Mouse (Mus musculus): ENCODE results near the gene Atp6v1g2. TPM values are rescaled to one million over a fixed set of nuclear protein-coding genes. Genes with fewer than 3 reads are reported as not detected.

Gene Atp6v1g2
- polyA plus RNA-seq, 1 experiment from 2014 or later: 4.7 TPM

- no peak for ATAC-seq
- WGBS: 59% methylated on average over 1 of the region's 1 CpGs
- no peak overlapping the region for H3K9ac ChIP-seq (ENCODE audit: low read depth, low read length)
Measured at GRCm38 (mm10) chr17:35257378-35257777, 23.9 kb downstream of the Atp6v1g2 start.

GRCm38 (mm10) chr17:35257824-35258491 is 24.5 kb downstream of the Atp6v1g2 start:
- H3K27ac ChIP-seq (ENCODE audit: low read length): no peak overlapping the region

More at GRCm38 (mm10) chr17:35257378-35257777, 23.9 kb downstream of the Atp6v1g2 start:
- H3K4me3 ChIP-seq (ENCODE audit: low read length): no peak overlapping the region
- H3K4me2 ChIP-seq (ENCODE audit: low read depth, low read length): no peak overlapping the region
- no peaks in the 10 kb centered on the region for H3K27me3 ChIP-seq (replicated peaks; ENCODE audit: control insufficient read depth, insufficient read depth, low read length)
- H3K9me3 ChIP-seq (ENCODE audit: control insufficient read depth, low read length): no peaks in the 10 kb centered on the region
- no peaks in the 10 kb centered on the region for H3K4me1 ChIP-seq (ENCODE audit: control insufficient read depth, insufficient read depth, low read length)
- no peak overlapping the region for H3K27ac ChIP-seq (ENCODE audit: low read length)
- peaks cover 7% of the 10 kb centered on the region for H3K36me3 ChIP-seq (ENCODE audit: control insufficient read depth, insufficient read depth, low read length)

GRCm38 (mm10) chr17:35258492-35259478 is 25.3 kb downstream of the Atp6v1g2 start:
- no peak overlapping the region for H3K4me3 ChIP-seq (ENCODE audit: low read length)

More at GRCm38 (mm10) chr17:35257824-35258491, 24.5 kb downstream of the Atp6v1g2 start:
- no peak for ATAC-seq
- no peaks in the 10 kb centered on the region for H3K9me3 ChIP-seq (ENCODE audit: control insufficient read depth, low read length)
- H3K27me3 ChIP-seq (replicated peaks; ENCODE audit: control insufficient read depth, insufficient read depth, low read length): no peaks in the 10 kb centered on the region
- WGBS: 17% methylated on average over 17 of the region's 17 CpGs
- no peaks in the 10 kb centered on the region for H3K4me1 ChIP-seq (ENCODE audit: control insufficient read depth, insufficient read depth, low read length)
- peak overlapping the region; percentile 32 for H3K4me3 ChIP-seq (ENCODE audit: low read length)
- peaks cover 1% of the 10 kb centered on the region; the same call in 1 of the 2 replicates for H3K36me3 ChIP-seq (ENCODE audit: control insufficient read depth, insufficient read depth, low read length)
- H3K9ac ChIP-seq (ENCODE audit: low read depth, low read length): peak overlapping the region; percentile 43; the same call in 1 of the 2 replicates
- H3K4me2 ChIP-seq (ENCODE audit: low read depth, low read length): peak overlapping the region; percentile 48

GRCm38 (mm10) chr17:35259621-35260020 is 26.2 kb downstream of the Atp6v1g2 start:
- Histone ChIP-seq H3K9ac (ENCODE audit: low read depth, low read length) (no peak overlapping the region), H3K27me3 (replicated peaks; ENCODE audit: control insufficient read depth, insufficient read depth, low read length) (no peaks in the 10 kb centered on the region), H3K4me3 (ENCODE audit: low read length) (no peak overlapping the region), H3K4me1 (ENCODE audit: control insufficient read depth, insufficient read depth, low read length) (no peaks in the 10 kb centered on the region), H3K27ac (ENCODE audit: low read length) (0 out of 2 replicates have a peak overlapping the region, but pooled peaks have one; percentile 10), H3K4me2 (ENCODE audit: low read depth, low read length) (no peak overlapping the region), H3K9me3 (ENCODE audit: control insufficient read depth, low read length) (no peaks in the 10 kb centered on the region), H3K36me3 (ENCODE audit: control insufficient read depth, insufficient read depth, low read length) (no peaks in the 10 kb centered on the region)
- 67% methylated on average over 4 of the region's 4 CpGs for WGBS
- ATAC-seq: no peak

More at GRCm38 (mm10) chr17:35258492-35259478, 25.3 kb downstream of the Atp6v1g2 start:
- no peaks in the 10 kb centered on the region for H3K4me1 ChIP-seq (ENCODE audit: control insufficient read depth, insufficient read depth, low read length)
- ATAC-seq: no peak
- H3K27me3 ChIP-seq (replicated peaks; ENCODE audit: control insufficient read depth, insufficient read depth, low read length): no peaks in the 10 kb centered on the region
- H3K4me2 ChIP-seq (ENCODE audit: low read depth, low read length): peak overlapping the region; percentile 48
- no peak overlapping the region for H3K9ac ChIP-seq (ENCODE audit: low read depth, low read length)
- 52% methylated on average over 13 of the region's 14 CpGs for WGBS
- no peaks in the 10 kb centered on the region for H3K36me3 ChIP-seq (ENCODE audit: control insufficient read depth, insufficient read depth, low read length)
- 0 out of 2 replicates have a peak overlapping the region, but pooled peaks have one; percentile 10 for H3K27ac ChIP-seq (ENCODE audit: low read length)
- H3K9me3 ChIP-seq (ENCODE audit: control insufficient read depth, low read length): no peaks in the 10 kb centered on the region

GRCm38 (mm10) chr17:35261651-35262050 is 28.2 kb downstream of the Atp6v1g2 start:
- Histone ChIP-seq H3K27me3 (replicated peaks; ENCODE audit: control insufficient read depth, insufficient read depth, low read length) (no peaks in the 10 kb centered on the region), H3K36me3 (ENCODE audit: control insufficient read depth, insufficient read depth, low read length) (no peaks in the 10 kb centered on the region), H3K4me2 (ENCODE audit: low read depth, low read length) (no peak overlapping the region), H3K4me1 (ENCODE audit: control insufficient read depth, insufficient read depth, low read length) (no peaks in the 10 kb centered on the region), H3K9ac (ENCODE audit: low read depth, low read length) (no peak overlapping the region), H3K9me3 (ENCODE audit: control insufficient read depth, low read length) (no peaks in the 10 kb centered on the region), H3K4me3 (ENCODE audit: low read length) (no peak overlapping the region), H3K27ac (ENCODE audit: low read length) (no peak overlapping the region)
- ATAC-seq: no peak
- 69% methylated on average over 13 of the region's 13 CpGs for WGBS

GRCm38 (mm10) chr17:35262664-35263522 is 29.4 kb downstream of the Atp6v1g2 start, which contains the start of gene H2-D1:
Gene H2-D1 (plus strand): TSS chr17:35262730.
- no peaks in the 10 kb centered on the region for H3K36me3 ChIP-seq (ENCODE audit: control insufficient read depth, insufficient read depth, low read length)
- peak within 1 kb of the TSS; percentile 75 for H3K4me3 ChIP-seq (ENCODE audit: low read length)
- under 1% methylated on average over 65 of the region's 73 CpGs for WGBS
- H3K9me3 ChIP-seq (ENCODE audit: control insufficient read depth, low read length): no peaks in the 10 kb centered on the region
- no peaks in the 10 kb centered on the region for H3K4me1 ChIP-seq (ENCODE audit: control insufficient read depth, insufficient read depth, low read length)
- H3K27ac ChIP-seq (ENCODE audit: low read length): no peak within 1 kb of the TSS; the same call in 1 of the 2 replicates
- peak within 1 kb of the TSS; percentile 97 for H3K4me2 ChIP-seq (ENCODE audit: low read depth, low read length)
- peak within 1 kb of the TSS; percentile 79 for H3K9ac ChIP-seq (ENCODE audit: low read depth, low read length)
- peak; percentile 93 for ATAC-seq
- H3K27me3 ChIP-seq (replicated peaks; ENCODE audit: control insufficient read depth, insufficient read depth, low read length): no peaks in the 10 kb centered on the region

GRCm38 (mm10) chr17:35263523-35263883 is 30.0 kb downstream of the Atp6v1g2 start:
- Histone ChIP-seq H3K4me2 (ENCODE audit: low read depth, low read length) (peak overlapping the region; percentile 97), H3K4me3 (ENCODE audit: low read length) (peak overlapping the region; percentile 75), H3K27me3 (replicated peaks; ENCODE audit: control insufficient read depth, insufficient read depth, low read length) (no peaks in the 10 kb centered on the region), H3K27ac (ENCODE audit: low read length) (no peak overlapping the region; the same call in 1 of the 2 replicates), H3K9ac (ENCODE audit: low read depth, low read length) (peak overlapping the region; percentile 79), H3K9me3 (ENCODE audit: control insufficient read depth, low read length) (no peaks in the 10 kb centered on the region), H3K4me1 (ENCODE audit: control insufficient read depth, insufficient read depth, low read length) (no peaks in the 10 kb centered on the region), H3K36me3 (ENCODE audit: control insufficient read depth, insufficient read depth, low read length) (no peaks in the 10 kb centered on the region)
- 2% methylated on average over 31 of the region's 31 CpGs for WGBS
- ATAC-seq: peak; percentile 55

- H3K4me2 ChIP-seq (ENCODE audit: low read depth, low read length): no peak overlapping the region
Measured at GRCm38 (mm10) chr17:35267399-35268086, 34.1 kb downstream of the Atp6v1g2 start.

More at GRCm38 (mm10) chr17:35267399-35268086, 34.1 kb downstream of the Atp6v1g2 start:
- no peaks in the 10 kb centered on the region for H3K9me3 ChIP-seq (ENCODE audit: control insufficient read depth, low read length)
- H3K4me3 ChIP-seq (ENCODE audit: low read length): no peak overlapping the region
- WGBS: 74% methylated on average over 1 of the region's 1 CpGs
- H3K27ac ChIP-seq (ENCODE audit: low read length): no peak overlapping the region
- no peak overlapping the region for H3K9ac ChIP-seq (ENCODE audit: low read depth, low read length)
- no peaks in the 10 kb centered on the region for H3K36me3 ChIP-seq (ENCODE audit: control insufficient read depth, insufficient read depth, low read length)
- no peaks in the 10 kb centered on the region for H3K4me1 ChIP-seq (ENCODE audit: control insufficient read depth, insufficient read depth, low read length)
- H3K27me3 ChIP-seq (replicated peaks; ENCODE audit: control insufficient read depth, insufficient read depth, low read length): no peaks in the 10 kb centered on the region
- ATAC-seq: no peak
